Mouse (Mus musculus): ENCODE data around the gene Zfp385b. TPM values are rescaled to one million over a fixed set of nuclear protein-coding genes. Genes with fewer than 3 reads are reported as not detected.

The Zfp385b gene
- polyA plus RNA-seq, 1 experiment, result 0.28 TPM

DNA sequence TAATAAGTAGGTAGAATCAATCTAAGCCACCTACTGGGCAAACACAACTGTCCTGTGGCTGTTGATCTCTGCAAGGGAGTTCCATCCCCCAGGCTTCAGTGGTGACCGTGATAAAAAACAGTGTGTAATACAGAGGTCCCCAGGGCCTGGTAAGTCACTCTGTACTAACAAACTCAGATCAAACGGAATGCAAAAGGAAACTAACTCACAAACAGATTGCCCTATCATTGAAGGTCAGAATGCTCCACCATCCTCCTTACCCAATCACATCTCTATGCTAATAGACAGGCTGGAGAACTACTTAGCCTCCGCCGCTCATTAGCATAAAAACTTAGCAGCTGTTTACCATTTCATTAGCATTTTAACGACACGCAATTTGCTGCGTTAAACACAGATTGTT, 313.1 kb downstream of the Zfp385b start:
- Histone ChIP-seq H3K36me3 (ENCODE audit: control insufficient read depth, insufficient read depth) (no peaks in the 10 kb centered on the region), H3K4me3 (no peak overlapping the region), H3ac (ENCODE audit: control insufficient read depth, insufficient read length) (no peak overlapping the region), H3K27me3 (ENCODE audit: control insufficient read depth, insufficient read depth, insufficient read length) (peaks cover 4% of the 10 kb centered on the region), H3K4me2 (ENCODE audit: low read depth) (no peak overlapping the region), H3K79me2 (ENCODE audit: control insufficient read depth, insufficient read depth) (no peaks in the 10 kb centered on the region)
- TF ChIP-seq MYOD1 (IDR thresholded peaks at IDR 0.05; ENCODE audit: control insufficient read depth in 1 of 3, insufficient read length in 2 of 3, low read depth in 2 of 3) (no peak), TCF12 (IDR thresholded peaks at IDR 0.05; ENCODE audit: insufficient read depth, poor library complexity, severe bottlenecking) (no peak), MYOG (IDR thresholded peaks at IDR 0.05; ENCODE audit: control insufficient read depth in 1 of 3, insufficient read depth in 1 of 3, insufficient read length in 2 of 3, low read depth in 2 of 3) (no peak), MAX (IDR thresholded peaks at IDR 0.05; ENCODE audit: low read depth) (no peak), POLR2AphosphoS2 (IDR thresholded peaks at IDR 0.05; ENCODE audit: insufficient read length, low read depth) (no peak), E2F4 (IDR thresholded peaks at IDR 0.05; ENCODE audit: insufficient read depth) (no peak), POLR2A (IDR thresholded peaks at IDR 0.05; ENCODE audit: insufficient read length, low read depth) (no peak), SRF (IDR thresholded peaks at IDR 0.05; ENCODE audit: control insufficient read depth, insufficient read length, low read depth) (no peak), REST (IDR thresholded peaks at IDR 0.05; ENCODE audit: insufficient read depth, insufficient read length) (no peak), USF1 (IDR thresholded peaks at IDR 0.05; ENCODE audit: low read depth) (no peak), CEBPB (IDR thresholded peaks at IDR 0.05; ENCODE audit: insufficient read depth, poor library complexity, severe bottlenecking) (no peak), TCF3 (IDR thresholded peaks at IDR 0.05; ENCODE audit: insufficient read length, low read depth) (no peak)

- TF ChIP-seq E2F4 (IDR thresholded peaks at IDR 0.05; ENCODE audit: insufficient read depth), result no peak
- TF ChIP-seq TCF12 (IDR thresholded peaks at IDR 0.05; ENCODE audit: insufficient read depth, poor library complexity, severe bottlenecking), result no peak
- no peak for TF ChIP-seq MAX (IDR thresholded peaks at IDR 0.05; ENCODE audit: low read depth)
- no peak for TF ChIP-seq REST (IDR thresholded peaks at IDR 0.05; ENCODE audit: insufficient read depth, insufficient read length)
- no peak for TF ChIP-seq SRF (IDR thresholded peaks at IDR 0.05; ENCODE audit: control insufficient read depth, insufficient read length, low read depth)
- no peak for TF ChIP-seq MYOD1 (IDR thresholded peaks at IDR 0.05; ENCODE audit: control insufficient read depth in 1 of 3, insufficient read length in 2 of 3, low read depth in 2 of 3)
- no peak for TF ChIP-seq TCF3 (IDR thresholded peaks at IDR 0.05; ENCODE audit: insufficient read length, low read depth)
- TF ChIP-seq CEBPB (IDR thresholded peaks at IDR 0.05; ENCODE audit: insufficient read depth, poor library complexity, severe bottlenecking), result no peak
- no peak for TF ChIP-seq POLR2AphosphoS2 (IDR thresholded peaks at IDR 0.05; ENCODE audit: insufficient read length, low read depth)
- no peak for TF ChIP-seq MYOG (IDR thresholded peaks at IDR 0.05; ENCODE audit: control insufficient read depth in 1 of 3, insufficient read depth in 1 of 3, insufficient read length in 2 of 3, low read depth in 2 of 3)
- no peak for TF ChIP-seq USF1 (IDR thresholded peaks at IDR 0.05; ENCODE audit: low read depth)
- TF ChIP-seq POLR2A (IDR thresholded peaks at IDR 0.05; ENCODE audit: insufficient read length, low read depth), result no peak
- H3K36me3 ChIP-seq (ENCODE audit: control insufficient read depth, insufficient read depth), result no peaks in the 10 kb centered on the region
- H3K4me3 ChIP-seq, result no peak overlapping the region
- H3ac ChIP-seq (ENCODE audit: control insufficient read depth, insufficient read length), result no peak overlapping the region
- peaks cover 4% of the 10 kb centered on the region for H3K27me3 ChIP-seq (ENCODE audit: control insufficient read depth, insufficient read depth, insufficient read length)
- no peaks in the 10 kb centered on the region for H3K79me2 ChIP-seq (ENCODE audit: control insufficient read depth, insufficient read depth)
- no peak overlapping the region for H3K4me2 ChIP-seq (ENCODE audit: low read depth)
Measured at GRCm38 (mm10) chr2:77505614-77506013, 313.8 kb downstream of the Zfp385b start.

GRCm38 (mm10) chr2:77503674-77504351, 315.6 kb downstream of the Zfp385b start:
- Histone ChIP-seq H3K4me2 (ENCODE audit: low read depth) (no peak overlapping the region), H3K36me3 (ENCODE audit: control insufficient read depth, insufficient read depth) (no peaks in the 10 kb centered on the region), H3K27me3 (ENCODE audit: control insufficient read depth, insufficient read depth, insufficient read length) (peaks cover 4% of the 10 kb centered on the region), H3K79me2 (ENCODE audit: control insufficient read depth, insufficient read depth) (no peaks in the 10 kb centered on the region), H3ac (ENCODE audit: control insufficient read depth, insufficient read length) (no peak overlapping the region), H3K4me3 (no peak overlapping the region)
- TF ChIP-seq E2F4 (IDR thresholded peaks at IDR 0.05; ENCODE audit: insufficient read depth) (no peak), REST (IDR thresholded peaks at IDR 0.05; ENCODE audit: insufficient read depth, insufficient read length) (no peak), MYOG (IDR thresholded peaks at IDR 0.05; ENCODE audit: control insufficient read depth in 1 of 3, insufficient read depth in 1 of 3, insufficient read length in 2 of 3, low read depth in 2 of 3) (no peak), MYOD1 (IDR thresholded peaks at IDR 0.05; ENCODE audit: control insufficient read depth in 1 of 3, insufficient read length in 2 of 3, low read depth in 2 of 3) (no peak), CEBPB (IDR thresholded peaks at IDR 0.05; ENCODE audit: insufficient read depth, poor library complexity, severe bottlenecking) (no peak), POLR2A (IDR thresholded peaks at IDR 0.05; ENCODE audit: insufficient read length, low read depth) (no peak), POLR2AphosphoS2 (IDR thresholded peaks at IDR 0.05; ENCODE audit: insufficient read length, low read depth) (no peak), TCF3 (IDR thresholded peaks at IDR 0.05; ENCODE audit: insufficient read length, low read depth) (no peak), TCF12 (IDR thresholded peaks at IDR 0.05; ENCODE audit: insufficient read depth, poor library complexity, severe bottlenecking) (no peak)

- H3ac ChIP-seq (ENCODE audit: control insufficient read depth, insufficient read length), result no peak overlapping the region
- H3K79me2 ChIP-seq (ENCODE audit: control insufficient read depth, insufficient read depth), result no peaks in the 10 kb centered on the region
- peaks cover 4% of the 10 kb centered on the region for H3K27me3 ChIP-seq (ENCODE audit: control insufficient read depth, insufficient read depth, insufficient read length)
- no peak overlapping the region for H3K4me2 ChIP-seq (ENCODE audit: low read depth)
- H3K4me3 ChIP-seq, result no peak overlapping the region
- TF ChIP-seq MAX (IDR thresholded peaks at IDR 0.05; ENCODE audit: low read depth) (no peak), TCF3 (IDR thresholded peaks at IDR 0.05; ENCODE audit: insufficient read length, low read depth) (no peak), REST (IDR thresholded peaks at IDR 0.05; ENCODE audit: insufficient read depth, insufficient read length) (no peak), USF1 (IDR thresholded peaks at IDR 0.05; ENCODE audit: low read depth) (no peak), MYOD1 (IDR thresholded peaks at IDR 0.05; ENCODE audit: control insufficient read depth in 1 of 3, insufficient read length in 2 of 3, low read depth in 2 of 3) (no peak), POLR2A (IDR thresholded peaks at IDR 0.05; ENCODE audit: insufficient read length, low read depth) (no peak), CEBPB (IDR thresholded peaks at IDR 0.05; ENCODE audit: insufficient read depth, poor library complexity, severe bottlenecking) (no peak), POLR2AphosphoS2 (IDR thresholded peaks at IDR 0.05; ENCODE audit: insufficient read length, low read depth) (no peak), E2F4 (IDR thresholded peaks at IDR 0.05; ENCODE audit: insufficient read depth) (no peak), MYOG (IDR thresholded peaks at IDR 0.05; ENCODE audit: control insufficient read depth in 1 of 3, insufficient read depth in 1 of 3, insufficient read length in 2 of 3, low read depth in 2 of 3) (no peak), SRF (IDR thresholded peaks at IDR 0.05; ENCODE audit: control insufficient read depth, insufficient read length, low read depth) (no peak), TCF12 (IDR thresholded peaks at IDR 0.05; ENCODE audit: insufficient read depth, poor library complexity, severe bottlenecking) (no peak)
- H3K36me3 ChIP-seq (ENCODE audit: control insufficient read depth, insufficient read depth), result no peaks in the 10 kb centered on the region
Measured at GRCm38 (mm10) chr2:77503217-77503616, 316.2 kb downstream of the Zfp385b start.
